Mouse (Mus musculus): ENCODE measurements around the gene Ptger1.

- TF ChIP-seq CTCF (conservative IDR thresholded peaks at IDR 0.05 in 1 of 2, IDR thresholded peaks at IDR 0.05 in 1 of 2; ENCODE audit: low read depth in 2 of 2, low read length in 2 of 2), result no peak
- TF ChIP-seq JUND (conservative IDR thresholded peaks at IDR 0.05; ENCODE audit: low read depth, low read length), result no peak
Measured at GRCm38 (mm10) chr8:83698661-83699453, 32.4 kb downstream of the Ptger1 start, which contains the start of gene Pkn1.

Measured in CH12.LX (cell line).